Mouse (Mus musculus) lung, postnatal 36 days (tissue): ENCODE measurements around the gene Cramp1l.

Source experiments
- DNase-seq: peaks from one replicate; pipeline ENCODE4 v3.0.0; 2022; ENCODE audit warnings: mixed read lengths

Gene Cramp1l

GRCm38 (mm10) chr17:25015655-25016291, at the start of gene Cramp1l, which contains the start of gene Ift140:
Cramp1l (minus strand) TSS chr17:25015788.
Ift140 (plus strand) TSS chr17:25016085.
- peak; percentile 100 for DNase-seq

- no peak for DNase-seq
These were observed 49.6 kb upstream of the Cramp1l start for GRCm38 (mm10) chr17:25065189-25065588.

GRCm38 (mm10) chr17:25064351-25064750, 48.8 kb upstream of the Cramp1l start:
- DNase-seq = peak; percentile 88

- no peak for DNase-seq
These were observed 48.3 kb upstream of the Cramp1l start for GRCm38 (mm10) chr17:25063872-25064271.

DNA sequence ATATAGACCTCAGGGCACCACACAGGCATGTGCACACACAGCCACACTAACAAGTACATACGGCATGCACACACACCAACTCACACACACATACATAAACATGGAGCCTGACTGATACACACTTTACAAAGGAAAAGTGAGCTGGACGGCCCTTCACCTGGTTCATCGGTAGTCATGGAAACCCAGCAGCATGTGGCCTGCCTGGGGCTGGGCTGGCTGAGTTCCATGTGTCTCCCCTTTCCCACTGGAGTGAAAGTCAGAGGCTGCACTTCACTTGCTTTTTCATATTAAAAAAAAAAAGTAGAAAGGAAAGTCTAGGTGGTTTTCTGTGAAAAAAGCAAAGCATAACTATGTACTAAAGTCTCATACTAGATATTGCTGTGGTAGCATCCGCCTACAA, 47.7 kb upstream of the Cramp1l start:
- DNase-seq = no peak

DNA sequence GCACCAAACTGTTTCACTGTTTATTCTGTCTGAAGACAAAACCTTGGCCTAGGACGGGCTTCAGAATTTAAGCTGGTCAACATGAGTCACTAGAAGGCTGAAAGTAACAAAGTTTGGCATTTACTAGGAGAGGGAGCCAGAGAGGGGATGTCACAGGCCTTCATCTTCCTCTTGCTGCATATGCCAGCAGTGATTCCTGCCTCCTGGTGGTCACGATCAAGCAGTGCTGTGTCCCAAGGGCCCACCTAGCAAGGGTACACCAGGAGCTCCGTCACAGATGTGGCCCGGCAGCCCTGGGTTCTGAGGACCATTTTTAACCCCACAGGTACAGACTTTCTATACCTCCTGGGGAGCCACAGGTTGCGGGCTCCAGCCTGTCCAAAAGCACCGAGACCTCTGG, 41.5 kb upstream of the Cramp1l start:
- no peak for DNase-seq

- no peak for DNase-seq
These were observed 37.7 kb upstream of the Cramp1l start for GRCm38 (mm10) chr17:25053274-25053673.

- DNase-seq = no peak
These were observed 31.6 kb upstream of the Cramp1l start for GRCm38 (mm10) chr17:25047143-25047542.

DNA sequence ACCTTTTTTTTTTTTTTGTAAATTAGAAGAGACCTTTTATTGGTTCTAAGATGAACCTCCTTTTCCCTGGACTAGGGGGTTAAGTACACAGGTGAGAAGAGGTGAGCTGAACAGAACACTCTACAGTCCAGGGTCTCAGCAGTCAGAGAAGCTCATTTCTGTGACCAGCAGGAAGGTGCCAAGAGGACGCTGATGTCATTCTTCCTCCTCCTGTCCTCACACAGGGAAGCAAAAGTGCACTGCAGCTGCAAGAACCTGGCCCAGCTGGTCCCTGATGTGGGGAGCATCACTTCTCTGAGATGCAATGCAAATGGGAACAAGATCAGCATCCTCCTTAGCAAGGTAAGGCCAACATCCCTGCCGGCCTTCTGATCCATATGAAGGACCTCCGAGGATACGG, 29.7 kb upstream of the Cramp1l start:
- no peak for DNase-seq

- DNase-seq = no peak
These were observed 29.3 kb upstream of the Cramp1l start for GRCm38 (mm10) chr17:25044879-25045278.

- DNase-seq = peak; percentile 25
These were observed 20.6 kb upstream of the Cramp1l start for GRCm38 (mm10) chr17:25036183-25036582.

GRCm38 (mm10) chr17:25016292-25017132, 924 bp upstream of the Cramp1l start:
- DNase-seq = peak; percentile 85

DNA sequence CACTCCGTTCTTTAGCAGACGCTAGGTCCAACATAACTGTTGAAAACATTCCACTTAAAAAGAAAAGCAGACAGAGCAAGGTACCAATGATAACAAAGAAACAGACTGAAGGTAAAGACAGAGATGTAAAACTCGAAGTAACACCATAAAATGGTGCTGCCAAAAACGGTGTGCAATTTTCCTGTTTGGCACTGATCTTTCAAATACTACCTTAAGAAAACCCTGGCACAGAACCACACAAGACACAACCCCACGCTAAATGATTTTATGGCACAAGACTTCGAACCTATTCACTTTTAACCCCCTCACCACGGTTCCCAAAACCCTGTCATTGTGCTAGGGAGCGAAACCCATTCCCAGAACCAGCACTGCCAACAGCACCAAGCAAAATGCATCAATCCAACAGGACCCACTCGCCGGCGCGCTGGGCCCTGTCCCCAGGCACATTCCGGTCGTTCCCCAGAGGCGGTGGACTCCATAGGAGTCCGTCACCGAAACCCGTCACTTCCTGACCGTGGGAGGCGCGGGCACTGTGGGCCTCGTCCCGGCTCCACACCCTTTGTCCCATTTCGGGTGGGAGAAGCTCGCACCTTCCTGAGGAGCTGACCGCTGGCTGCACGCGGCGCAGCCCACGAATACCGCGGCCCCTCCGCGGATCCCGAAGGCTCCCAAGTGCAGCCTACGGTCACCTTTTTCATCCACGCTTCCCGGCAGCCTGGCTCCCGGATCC, 582 bp downstream of the Cramp1l start:
- DNase-seq = peak; percentile 48

- DNase-seq = peak; percentile 22
These were observed 1.7 kb downstream of the Cramp1l start for GRCm38 (mm10) chr17:25013606-25014501.

DNA sequence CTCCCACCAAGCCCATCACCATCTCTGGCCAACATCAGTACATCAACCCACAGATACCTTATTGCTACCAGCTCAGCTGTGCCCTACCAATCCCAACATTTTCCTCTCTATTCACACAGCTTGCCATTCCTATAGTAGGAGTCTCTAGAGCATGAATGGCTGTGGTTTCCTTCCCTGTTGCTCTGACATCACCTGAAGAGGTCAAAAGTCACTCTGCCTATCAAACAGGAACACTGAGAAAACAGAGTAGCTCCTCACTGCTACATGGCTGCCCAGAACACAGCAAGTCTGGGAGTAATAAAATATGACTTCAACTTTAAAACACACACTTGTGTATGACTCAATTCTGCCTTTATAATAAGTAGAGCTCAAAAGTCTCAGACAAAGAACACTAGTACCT, 8.1 kb downstream of the Cramp1l start:
- no peak for DNase-seq

- peak; percentile 4 for DNase-seq
These were observed 10.5 kb downstream of the Cramp1l start for GRCm38 (mm10) chr17:25005102-25005501.

GRCm38 (mm10) chr17:24994721-24995120, 20.9 kb downstream of the Cramp1l start:
- no peak for DNase-seq

DNA sequence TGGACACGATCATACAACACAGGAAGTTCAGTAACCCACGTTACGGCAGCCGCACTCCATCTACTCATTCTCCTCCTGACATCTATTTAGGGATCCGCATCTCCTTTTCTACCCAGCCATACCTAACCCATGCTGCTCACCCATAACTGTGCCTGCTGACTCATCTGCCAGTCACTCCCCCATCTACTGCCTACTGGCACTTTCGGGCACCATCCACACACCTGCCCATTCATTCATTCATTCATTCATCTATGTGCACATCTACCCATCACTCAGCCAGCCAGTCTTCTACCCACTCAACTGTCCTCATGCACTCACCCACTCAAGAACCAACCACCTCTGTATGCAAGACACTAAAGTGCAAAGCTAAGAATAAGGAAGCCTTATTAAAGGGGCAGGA, 28.4 kb downstream of the Cramp1l start:
- DNase-seq = no peak

DNA sequence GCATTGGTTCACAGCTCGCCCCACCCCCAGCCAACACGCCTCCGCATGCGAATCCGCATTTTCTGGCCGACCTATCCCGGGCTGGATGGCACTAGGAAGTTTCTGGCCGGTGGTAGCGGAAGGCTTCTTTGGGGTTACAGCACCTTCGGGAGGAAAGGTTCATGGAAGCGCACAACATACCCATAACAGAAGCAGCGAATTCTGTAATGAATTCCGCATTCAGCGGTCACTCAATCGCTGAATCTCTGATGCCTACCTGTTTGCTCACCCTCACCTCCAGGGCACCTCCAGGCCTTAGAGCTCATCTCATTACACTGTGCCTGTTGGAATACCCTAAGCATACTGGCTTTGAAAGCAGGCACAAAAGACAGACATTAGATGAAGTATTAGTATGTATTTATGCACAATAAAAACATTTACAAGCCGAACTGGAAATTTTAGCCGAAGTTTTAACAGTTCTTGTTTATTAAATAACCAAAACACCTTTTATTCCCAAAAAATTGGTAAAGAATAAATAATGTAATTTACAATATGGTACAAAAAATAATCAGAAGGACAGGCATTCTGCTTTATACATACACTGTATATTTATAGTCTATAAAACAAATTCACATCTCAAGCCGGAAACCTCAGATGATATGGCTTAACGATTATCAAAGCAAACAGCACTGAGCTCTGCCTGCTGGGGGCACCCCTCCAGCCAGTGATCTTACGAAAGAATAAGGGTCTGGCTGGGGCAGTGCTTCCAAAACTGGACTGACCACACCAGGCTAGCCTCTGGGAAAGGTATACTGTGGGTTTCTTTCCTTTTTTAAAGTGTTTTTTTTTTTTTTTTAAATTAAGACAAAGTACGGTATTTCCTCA, 54.5 kb downstream of the Cramp1l start:
- no peak for DNase-seq

- peak; percentile 99 for DNase-seq
These were observed 55.3 kb downstream of the Cramp1l start, which contains the start of gene Jpt2 for GRCm38 (mm10) chr17:24960135-24960851. Jpt2 (minus strand) TSS chr17:24960689.

DNA sequence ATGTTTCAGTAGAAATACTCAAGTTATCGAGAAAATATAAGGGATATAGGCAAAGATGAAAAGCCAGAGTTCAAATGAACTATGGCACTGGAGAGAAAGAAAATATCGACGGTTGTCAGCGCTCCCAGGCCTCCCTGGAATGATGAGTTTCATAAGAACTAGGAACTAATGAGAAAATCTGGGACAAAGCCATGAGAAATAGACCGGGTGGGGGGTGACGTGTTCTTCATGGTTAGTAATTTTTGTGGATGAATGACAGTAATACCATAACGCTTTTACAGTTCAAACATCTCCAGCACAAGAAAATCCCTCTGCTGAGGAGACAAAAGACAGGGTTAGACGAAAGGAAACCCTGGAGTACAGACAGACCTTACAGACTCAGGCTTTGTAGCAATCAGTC, 56.2 kb downstream of the Cramp1l start:
- no peak for DNase-seq
